Mouse (Mus musculus): Measurements from ENCODE around the gene Pnmal2.

Gene Pnmal2

DNA sequence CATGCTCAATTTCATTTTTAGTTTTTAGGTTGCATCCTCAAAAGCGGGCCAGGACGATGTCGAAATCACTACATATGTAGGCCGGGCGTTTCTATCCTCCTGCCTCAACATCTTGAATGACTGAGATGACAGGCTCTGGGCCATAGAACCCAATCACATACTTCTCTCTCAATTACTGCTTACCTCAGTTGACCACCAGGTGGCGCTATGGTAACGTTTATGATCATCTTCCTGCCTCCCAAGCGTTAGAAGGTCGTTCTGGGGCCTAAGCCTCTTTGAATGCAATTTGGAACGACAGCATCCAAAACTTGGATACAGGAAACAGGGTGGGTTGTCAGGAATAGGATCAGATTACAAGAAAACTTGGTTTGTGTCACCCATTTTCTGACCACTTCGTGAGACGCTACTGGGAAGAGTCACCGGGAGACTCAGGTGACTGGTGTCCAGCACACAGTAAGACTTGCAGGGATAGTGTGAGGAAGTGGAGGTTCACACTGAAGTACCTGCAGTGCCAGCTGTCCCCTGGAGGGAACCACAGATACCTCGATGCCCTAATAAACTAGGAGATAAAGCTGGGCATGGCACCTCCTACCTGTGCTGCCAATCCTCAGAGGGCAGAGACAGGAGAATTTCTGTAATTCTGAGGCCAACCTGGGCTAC lies 12.4 kb upstream of the Pnmal2 start:
- in situ Hi-C loops (cut with MboI; ENCODE audit: low pct_unique_long_range_greater_than_20kb in 1 of 2, low sequenced_read_pairs in 2 of 2, unreplicated experiment in 1 of 2): loop anchor here (10.0 kb wide), 2 partner anchors 123 to 133 kb away; partner anchors contain the start of gene Hif3a (in 1 of the 2)

DNA sequence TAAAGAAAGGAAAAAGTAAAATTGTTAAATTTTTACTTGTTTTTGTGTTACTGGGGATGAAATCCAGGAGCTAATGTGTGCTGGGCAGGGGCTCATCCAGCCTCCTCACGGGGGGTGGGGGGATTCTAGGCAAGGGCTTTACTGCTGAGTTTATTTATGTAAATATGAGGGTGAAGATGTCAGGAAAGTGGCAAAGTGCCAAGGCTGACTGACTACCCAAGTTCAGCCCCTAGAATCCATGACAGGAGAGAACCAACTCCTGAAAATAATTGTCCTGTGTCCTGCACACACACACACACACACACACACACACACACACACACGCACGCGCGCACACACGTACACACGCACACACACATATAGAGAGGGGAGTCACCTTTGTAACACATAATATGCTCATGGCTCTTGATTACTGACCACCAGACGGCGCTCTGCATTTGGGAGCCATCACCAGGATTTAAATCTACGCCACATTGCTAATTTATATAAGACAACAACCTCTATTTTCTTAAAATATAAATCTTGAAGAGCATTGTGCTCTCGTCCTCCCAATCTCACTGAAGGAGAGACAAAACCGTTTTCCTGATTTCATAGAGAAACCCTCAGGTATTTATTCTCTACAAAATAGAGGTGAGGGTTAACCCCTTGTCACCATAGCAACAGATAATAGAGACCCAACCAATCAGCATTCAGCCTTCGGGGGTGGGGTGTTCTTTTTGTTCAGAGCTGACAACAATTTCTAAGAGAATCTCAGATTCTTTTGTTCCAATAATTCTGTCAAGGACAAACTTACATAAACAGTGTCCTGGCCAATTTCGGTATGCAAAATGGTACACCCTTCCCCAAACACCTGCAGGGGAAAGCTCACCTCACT lies 11.5 kb upstream of the Pnmal2 start:
- in situ Hi-C loops (cut with MboI; ENCODE audit: low pct_unique_long_range_greater_than_20kb in 1 of 2, low sequenced_read_pairs in 2 of 2, unreplicated experiment in 1 of 2): loop anchor here (10.0 kb wide), 2 partner anchors 122 to 132 kb away; partner anchors contain the start of gene Hif3a (in 1 of the 2)

DNA sequence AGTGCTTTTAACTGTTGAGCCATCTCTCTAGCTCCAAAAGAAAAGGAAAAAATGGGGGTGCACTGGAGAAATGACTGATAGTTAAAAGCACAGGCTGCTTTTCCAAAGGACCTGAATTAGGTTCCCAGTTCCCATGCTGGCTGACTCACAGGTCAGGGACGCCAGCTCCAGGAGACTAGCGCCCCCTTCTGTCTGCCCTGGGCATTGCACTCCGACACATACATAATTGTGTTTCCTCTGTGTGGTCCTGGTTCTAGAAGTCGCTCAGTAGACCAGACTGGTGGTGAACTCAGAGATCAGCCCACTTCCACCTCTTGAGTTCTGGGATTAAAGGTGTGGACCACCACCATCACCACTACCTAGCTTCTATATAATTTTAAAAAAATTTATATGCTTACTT lies 7.2 kb upstream of the Pnmal2 start:
- in situ Hi-C loops (cut with MboI; ENCODE audit: low pct_unique_long_range_greater_than_20kb in 1 of 2, low sequenced_read_pairs in 2 of 2, unreplicated experiment in 1 of 2): loop anchor here (10.0 kb wide), 2 partner anchors 117 to 127 kb away; partner anchors contain the start of gene Hif3a (in 1 of the 2)

DNA sequence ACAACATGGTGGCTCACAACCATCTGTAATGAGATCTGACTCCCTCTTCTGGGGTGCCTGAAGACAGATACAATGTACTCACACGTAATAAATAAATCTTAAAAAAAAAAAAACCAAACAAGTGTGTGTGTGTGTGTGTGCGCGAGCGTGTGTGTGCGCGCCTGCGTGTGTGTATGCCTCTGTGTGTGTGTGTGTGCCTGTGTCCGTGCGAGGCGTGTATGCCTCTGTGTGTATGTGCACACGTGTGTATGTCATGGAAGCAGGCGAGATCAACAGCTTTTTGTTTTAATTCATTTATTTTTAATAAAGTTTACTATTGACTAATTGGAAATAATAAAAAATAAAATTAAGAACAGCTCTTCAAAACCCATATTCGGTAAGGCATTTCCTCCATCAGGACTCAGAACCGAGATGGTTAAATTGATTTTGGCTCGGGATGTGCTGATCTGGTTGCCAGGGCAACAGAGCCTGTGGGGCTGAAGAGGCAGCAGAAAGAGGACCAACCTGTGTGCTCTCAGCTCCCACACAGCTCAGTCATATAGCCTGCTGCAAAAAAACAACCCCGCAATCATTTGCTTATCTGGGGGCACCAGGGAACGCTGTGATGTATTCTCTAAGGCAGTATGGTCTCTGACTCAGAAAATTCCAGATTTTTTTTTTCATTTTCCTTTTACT lies 6.2 kb upstream of the Pnmal2 start:
- in situ Hi-C loops (cut with MboI; ENCODE audit: low pct_unique_long_range_greater_than_20kb in 1 of 2, low sequenced_read_pairs in 2 of 2, unreplicated experiment in 1 of 2): loop anchor here (10.0 kb wide), 2 partner anchors 117 to 127 kb away; partner anchors contain the start of gene Hif3a (in 1 of the 2)

DNA sequence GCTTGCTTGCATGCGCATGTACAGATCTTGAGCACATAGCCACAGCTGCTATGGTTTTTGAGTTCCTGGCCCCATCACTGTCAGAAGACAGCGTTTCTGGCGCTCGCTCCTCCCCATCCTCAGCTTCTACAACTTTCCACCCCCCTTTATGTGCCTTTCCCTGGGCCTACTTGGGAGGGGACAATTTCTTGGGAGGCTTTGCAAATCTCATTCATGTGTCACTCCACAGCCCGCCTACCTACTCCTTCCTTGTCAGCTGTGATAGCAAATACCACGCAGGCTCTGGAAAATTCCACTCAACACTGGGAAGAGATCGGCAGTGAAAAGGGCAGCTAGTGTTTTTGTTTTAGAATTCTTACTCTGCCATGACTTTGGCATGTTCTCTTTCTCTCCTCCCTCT lies 4.2 kb upstream of the Pnmal2 start:
- in situ Hi-C loops (cut with MboI; ENCODE audit: low pct_unique_long_range_greater_than_20kb in 1 of 2, low sequenced_read_pairs in 2 of 2, unreplicated experiment in 1 of 2): no loop called here

DNA sequence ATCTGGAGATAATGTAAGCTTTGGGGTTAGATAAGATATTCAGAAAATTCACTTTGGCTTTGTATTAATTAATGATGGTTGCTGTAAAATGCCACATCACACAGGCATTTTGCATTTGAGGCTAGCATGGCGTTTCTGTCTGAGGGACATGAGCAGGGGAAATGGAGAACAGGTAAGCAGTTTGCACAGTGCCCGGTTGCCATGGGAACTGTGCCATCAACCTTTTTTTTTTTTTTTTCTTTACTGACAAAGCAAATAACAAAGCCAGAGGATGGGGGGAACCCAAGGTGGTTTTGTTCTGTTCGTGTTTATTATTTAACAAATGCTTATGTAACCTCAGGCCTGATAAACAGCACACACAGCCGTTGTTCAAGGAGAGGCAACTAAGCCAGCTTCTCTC lies 1.6 kb upstream of the Pnmal2 start:
- in situ Hi-C loops (cut with MboI; ENCODE audit: low pct_unique_long_range_greater_than_20kb in 1 of 2, low sequenced_read_pairs in 2 of 2, unreplicated experiment in 1 of 2): no loop called here

DNA sequence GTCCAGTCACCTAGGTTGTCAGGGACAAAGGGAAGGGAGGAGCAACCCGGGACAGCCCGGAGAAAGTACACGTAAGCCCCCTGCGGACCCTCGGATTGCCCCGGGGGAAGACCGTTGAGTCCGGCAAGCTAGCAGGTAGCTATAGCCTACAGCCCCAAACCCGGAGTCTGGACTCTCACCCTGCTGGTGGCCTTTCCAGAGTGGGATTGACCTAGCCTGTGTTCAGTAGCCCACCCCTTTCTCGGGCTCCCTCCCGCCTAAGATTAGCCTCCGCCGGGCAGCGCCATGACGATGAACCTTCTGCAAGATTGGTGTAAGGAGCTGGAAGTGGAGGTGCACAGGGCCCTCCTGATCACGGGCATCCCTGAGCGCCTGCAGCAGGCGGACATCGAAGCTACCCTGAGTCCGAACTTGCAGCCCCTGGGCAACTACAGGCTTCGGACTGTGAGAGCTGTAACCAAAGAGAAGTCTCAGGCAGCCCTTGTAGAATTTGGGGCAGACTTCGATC lies 380 bp downstream of the Pnmal2 start:
- in situ Hi-C loops (cut with MboI; ENCODE audit: low pct_unique_long_range_greater_than_20kb in 1 of 2, low sequenced_read_pairs in 2 of 2, unreplicated experiment in 1 of 2): no loop called here

DNA sequence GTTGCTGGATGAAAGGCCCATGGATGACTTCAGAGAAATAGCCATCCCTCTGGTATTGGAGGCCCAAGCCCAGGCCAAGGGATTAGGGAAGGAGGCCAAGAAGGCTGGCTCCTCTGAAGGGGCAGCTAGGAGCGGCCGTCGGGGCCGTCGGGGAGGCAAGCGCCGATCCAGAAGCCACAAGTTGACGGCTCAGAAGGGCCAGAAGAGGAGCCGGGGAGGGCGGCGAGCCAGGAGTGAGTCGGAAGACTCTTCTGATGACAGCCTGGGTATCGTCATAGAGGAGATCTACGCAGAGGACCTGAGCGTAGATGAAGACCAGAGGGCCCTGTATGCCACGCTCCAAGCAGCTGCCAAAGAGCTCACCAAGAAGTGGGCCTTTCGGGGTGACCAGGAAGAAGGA lies 937 bp downstream of the Pnmal2 start:
- in situ Hi-C loops (cut with MboI; ENCODE audit: low pct_unique_long_range_greater_than_20kb in 1 of 2, low sequenced_read_pairs in 2 of 2, unreplicated experiment in 1 of 2): no loop called here

DNA sequence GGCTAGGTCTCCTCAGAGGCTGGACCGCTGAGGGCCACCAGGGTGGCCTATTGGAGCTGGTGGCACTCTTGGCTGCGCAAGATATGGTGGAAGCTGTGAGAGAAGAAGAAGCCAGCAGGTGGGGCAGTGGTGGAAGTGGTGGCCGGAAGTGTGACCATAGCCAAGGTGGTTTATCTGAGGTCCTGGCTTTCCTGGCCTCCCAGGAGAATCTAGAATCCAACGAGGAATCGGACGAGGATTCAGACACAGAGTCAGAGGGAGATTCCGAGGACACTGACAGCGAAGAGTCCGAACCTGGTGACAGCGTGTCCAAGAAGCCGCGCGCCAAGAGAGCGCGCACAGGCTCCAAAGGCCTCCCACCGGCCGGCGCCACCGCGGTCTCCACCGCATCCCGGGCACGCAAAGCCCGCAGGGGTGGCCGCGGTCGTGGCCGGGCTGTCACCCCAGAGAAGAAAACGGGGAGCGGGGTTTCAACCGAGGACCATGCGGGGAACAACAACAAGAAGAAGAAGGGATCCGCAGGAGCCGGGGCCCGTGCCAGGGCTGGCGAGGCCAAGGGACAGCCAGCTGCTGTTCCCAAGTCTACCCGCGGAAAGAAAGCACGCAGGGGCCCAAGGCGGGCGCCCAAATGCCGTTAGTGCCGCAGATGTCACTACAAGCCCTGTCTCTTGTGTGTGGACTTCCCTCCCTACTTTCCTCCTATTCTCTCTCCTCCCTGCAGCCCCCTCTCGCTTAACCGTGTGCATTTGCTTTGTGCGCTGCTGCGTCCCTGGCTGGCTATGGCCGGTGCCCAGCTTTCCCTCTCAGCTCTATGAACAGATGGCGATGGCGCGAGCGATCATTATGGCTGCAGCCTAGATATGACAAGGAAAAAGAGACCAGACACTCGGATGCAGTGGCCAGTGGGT lies 2.2 kb downstream of the Pnmal2 start:
- in situ Hi-C loops (cut with MboI; ENCODE audit: low pct_unique_long_range_greater_than_20kb in 1 of 2, low sequenced_read_pairs in 2 of 2, unreplicated experiment in 1 of 2): no loop called here

DNA sequence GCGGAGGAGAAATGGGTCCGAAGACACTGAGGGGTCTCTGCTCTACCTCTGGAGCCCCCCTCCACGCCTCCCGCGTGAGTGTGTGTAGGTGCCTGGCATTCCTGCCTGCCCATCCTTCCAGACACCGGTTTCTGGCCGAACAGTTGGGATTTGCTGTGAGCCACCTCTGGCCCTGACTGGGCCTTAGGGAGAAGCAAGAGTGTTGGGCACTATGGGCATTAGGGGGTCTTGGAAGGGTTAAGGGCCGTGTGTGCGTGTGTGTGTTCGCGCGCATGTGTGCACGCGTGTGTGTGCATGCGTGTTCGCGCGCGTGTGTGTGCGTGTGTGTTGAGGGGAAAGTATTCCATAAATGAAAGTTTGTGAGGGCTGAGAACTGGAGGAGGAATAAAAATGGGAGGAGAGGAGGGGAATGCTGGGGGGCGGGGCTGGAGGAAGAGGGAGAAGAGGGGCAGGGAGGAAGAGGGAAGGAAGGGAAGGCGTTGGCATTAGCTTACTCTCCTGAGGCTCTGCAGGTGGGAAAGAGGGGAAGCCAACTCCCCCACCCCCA lies 2.9 kb downstream of the Pnmal2 start:
- in situ Hi-C loops (cut with MboI; ENCODE audit: low pct_unique_long_range_greater_than_20kb in 1 of 2, low sequenced_read_pairs in 2 of 2, unreplicated experiment in 1 of 2): no loop called here

DNA sequence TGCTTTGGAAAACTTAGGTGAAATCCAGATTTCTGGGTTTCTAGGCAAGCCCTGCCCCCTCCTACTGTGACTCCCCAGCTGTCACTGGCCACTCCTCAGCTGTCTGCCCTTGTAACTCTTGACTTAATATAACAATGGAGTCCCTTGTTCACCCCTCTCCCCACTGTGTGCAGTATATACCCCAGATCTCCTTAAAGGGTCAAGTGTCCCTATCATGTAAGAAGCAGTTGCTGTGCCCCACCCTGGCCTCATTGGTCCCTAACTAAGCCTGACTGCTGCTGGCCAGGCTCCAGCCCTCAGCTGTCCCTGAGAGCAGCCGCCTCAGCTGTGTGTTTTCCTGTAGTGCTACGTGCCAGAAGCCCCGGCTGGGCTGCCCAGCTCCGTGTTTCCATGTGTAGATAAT lies 3.5 kb downstream of the Pnmal2 start:
- in situ Hi-C loops (cut with MboI; ENCODE audit: low pct_unique_long_range_greater_than_20kb in 1 of 2, low sequenced_read_pairs in 2 of 2, unreplicated experiment in 1 of 2): no loop called here

DNA sequence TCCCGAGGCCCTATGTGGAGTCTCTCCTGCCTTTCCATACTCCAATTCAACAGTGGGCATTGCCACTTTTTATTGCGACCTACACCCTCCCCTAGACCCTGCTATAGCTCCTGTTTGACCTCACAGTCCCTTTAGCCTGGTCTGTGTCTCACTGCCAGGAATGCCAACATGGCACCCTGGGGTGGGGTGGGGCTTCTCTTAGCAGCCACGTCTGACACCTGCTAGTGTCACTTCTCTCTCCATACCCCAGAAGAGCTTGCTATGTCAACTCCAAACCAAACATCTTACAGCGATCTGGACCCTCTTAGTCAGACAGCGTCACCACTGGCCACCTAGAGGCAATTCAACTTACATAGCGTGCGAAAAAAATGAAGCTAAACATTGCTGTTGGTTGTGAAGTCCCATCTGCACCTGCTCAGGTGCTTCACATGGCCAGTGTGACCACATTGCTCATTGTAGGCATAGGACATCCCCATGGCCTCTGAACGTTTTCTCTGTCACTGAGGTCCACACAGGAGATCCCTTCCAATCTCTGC lies 4.5 kb downstream of the Pnmal2 start:
- in situ Hi-C loops (cut with MboI; ENCODE audit: low pct_unique_long_range_greater_than_20kb in 1 of 2, low sequenced_read_pairs in 2 of 2, unreplicated experiment in 1 of 2): no loop called here

DNA sequence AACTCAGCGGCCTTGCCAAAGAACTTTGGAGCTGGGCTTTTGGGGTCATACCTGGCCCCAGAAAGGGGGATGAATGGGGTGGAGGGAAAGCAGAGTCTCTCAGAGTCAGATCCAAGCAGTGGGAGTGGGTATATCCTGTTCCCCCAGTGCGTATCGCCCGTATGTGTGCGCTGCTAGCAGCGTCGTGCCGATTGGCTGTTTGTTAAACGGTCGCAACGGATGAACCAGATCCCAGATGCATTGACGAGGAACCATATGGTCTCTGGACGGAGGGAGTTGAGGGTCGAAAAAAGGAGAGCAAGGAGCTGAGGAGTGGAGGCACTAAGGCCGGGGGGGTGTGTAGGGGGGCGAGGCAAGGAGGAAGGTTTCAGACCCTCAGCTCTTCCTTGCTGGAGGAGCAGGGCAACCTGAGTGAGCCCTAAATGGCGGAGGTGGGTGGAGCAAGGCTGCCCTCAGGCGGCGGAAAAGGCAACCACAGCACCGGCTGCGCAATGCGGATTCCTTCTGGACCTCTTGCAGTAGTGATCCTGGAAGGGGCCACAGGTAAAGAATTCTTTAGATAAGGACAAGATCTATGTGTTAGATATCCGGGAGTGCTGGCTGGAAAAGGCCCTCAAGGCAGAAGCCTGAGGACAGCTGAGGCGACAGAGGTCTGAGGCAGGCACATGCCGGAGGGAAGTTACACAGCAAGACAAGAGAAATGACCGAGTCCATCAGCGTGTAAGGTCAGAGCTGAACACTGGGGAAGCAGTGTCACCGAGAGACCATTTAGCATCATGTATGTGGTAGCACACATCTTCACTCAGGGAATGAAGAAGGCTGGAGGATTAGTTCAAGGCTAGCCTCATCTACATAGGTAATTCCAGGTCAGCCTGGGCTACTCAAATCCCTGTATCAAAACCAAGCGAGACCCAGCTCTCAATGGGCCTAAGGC lies 5.7 kb downstream of the Pnmal2 start:
- in situ Hi-C loops (cut with MboI; ENCODE audit: low pct_unique_long_range_greater_than_20kb in 1 of 2, low sequenced_read_pairs in 2 of 2, unreplicated experiment in 1 of 2): loop anchor here (5.0 kb wide), 1 partner anchor 47 kb away; no protein-coding TSS in a partner anchor

DNA sequence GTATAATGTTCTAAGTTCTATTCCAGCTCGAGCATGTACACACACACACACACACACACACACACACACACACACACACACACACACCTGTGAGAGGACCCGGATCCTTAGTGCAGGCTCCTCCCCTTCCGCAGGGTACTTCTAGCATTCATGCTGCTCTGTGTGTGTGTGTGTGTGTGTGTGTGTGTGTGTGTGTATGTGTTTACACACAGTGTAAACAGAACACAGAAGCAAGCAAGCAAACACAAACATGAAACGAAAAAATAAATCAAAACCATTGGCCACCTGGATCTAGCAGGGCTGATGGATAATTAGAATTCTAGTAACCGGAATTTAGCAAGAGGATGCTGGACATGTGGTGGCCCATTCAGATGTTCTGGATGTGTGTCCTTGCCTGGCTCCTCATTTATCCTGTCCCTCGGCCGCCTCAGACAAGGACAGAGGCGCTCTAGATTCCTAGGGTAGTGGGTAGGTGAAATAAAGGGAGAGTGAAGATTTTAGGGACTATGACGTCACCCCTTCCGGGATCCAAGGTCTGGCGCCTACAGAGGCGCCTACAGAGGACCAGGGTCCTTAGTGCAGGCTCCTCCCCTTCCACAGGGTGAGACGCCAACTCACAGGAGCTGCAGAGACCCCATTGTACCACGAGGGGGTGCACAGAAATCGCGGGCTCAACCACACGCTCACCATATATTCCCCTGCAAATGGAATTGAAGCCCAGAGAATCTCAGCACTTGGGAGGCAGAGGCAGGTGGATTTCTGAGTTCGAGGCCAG lies 6.6 kb downstream of the Pnmal2 start:
- in situ Hi-C loops (cut with MboI; ENCODE audit: low pct_unique_long_range_greater_than_20kb in 1 of 2, low sequenced_read_pairs in 2 of 2, unreplicated experiment in 1 of 2): loop anchor here (5.0 kb wide), 1 partner anchor 46 kb away; no protein-coding TSS in a partner anchor

DNA sequence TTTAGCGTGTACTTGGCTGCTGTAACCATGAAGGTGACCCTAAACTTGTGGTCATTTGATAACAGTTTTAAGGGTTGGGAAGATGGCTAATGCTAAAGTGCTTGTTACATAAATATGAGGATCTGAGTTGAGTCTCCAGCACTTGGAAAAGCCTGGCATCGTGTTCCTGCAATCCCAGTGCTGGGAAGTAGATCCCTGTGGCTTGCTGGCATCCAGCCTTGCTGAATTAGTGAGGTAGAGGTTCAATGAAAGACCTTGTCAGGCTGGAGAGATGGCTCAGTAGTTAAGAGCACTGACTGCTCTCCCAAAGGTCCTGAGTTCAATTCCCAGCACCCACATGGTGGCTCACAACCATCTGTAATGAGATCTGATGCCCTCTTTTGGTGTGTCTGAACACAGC lies 9.3 kb downstream of the Pnmal2 start:
- in situ Hi-C loops (cut with MboI; ENCODE audit: low pct_unique_long_range_greater_than_20kb in 1 of 2, low sequenced_read_pairs in 2 of 2, unreplicated experiment in 1 of 2): loop anchor here (5.0 kb wide), 1 partner anchor 44 kb away; no protein-coding TSS in a partner anchor

DNA sequence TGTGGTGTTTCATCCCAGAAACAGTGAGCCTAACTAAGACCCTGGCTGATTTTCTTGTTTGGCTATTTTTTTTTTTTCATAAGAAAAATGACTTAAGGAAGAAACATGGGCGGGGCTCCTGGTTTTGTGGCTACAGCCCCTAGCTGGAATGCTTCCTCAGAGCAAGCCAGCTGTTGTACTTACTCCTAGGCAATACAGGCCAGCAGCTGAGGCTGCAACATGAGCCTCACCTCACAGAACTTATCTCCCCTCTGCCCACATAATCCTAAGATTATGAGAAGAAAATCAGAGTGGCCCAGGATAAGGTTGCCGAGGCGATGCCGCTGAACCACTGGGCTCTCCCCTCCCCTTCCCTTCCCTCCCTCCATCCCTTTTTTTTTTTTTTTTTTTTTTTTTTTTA lies 11.2 kb downstream of the Pnmal2 start:
- in situ Hi-C loops (cut with MboI; ENCODE audit: low pct_unique_long_range_greater_than_20kb in 1 of 2, low sequenced_read_pairs in 2 of 2, unreplicated experiment in 1 of 2): no loop called here
